Mouse (Mus musculus): ENCODE data around the gene Fam184b. TPM values are rescaled to one million over a fixed set of nuclear protein-coding genes. Genes with fewer than 3 reads are reported as not detected.
A peak's percentile ranks its signal among the peaks of the same experiment; 100 is the strongest.

Gene Fam184b
- polyA plus RNA-seq, 1 experiment from 2014 or later, result 0.18 TPM

DNA sequence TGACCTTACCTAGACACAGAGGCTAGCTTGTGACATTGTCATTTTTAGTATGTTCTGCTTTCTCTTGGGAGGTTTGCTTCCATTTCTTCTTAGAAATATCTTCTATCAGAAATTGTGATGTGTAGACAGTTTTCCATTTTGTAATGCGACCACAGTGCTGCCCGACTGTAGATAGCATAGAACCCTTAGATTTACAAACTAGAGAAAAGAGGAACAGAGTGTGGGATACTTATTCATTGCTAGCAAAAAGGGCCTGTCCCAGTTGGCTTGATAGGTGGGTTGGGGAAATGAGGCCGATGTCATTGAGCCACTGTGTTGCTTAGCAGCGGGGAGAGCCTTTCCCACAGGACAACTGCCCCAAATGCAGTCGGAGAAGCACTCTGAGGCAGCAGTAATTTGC, 141.8 kb downstream of the Fam184b start:
- H3K4me1 ChIP-seq, result peaks cover 25% of the 10 kb centered on the region
- H3K9me3 ChIP-seq (replicated peaks), result no peaks in the 10 kb centered on the region
- H3K4me3 ChIP-seq, result no peak overlapping the region
- H3K9ac ChIP-seq, result no peak overlapping the region
- H3K36me3 ChIP-seq, result peaks cover 69% of the 10 kb centered on the region
- no peak for ATAC-seq
- no peak overlapping the region for H3K4me2 ChIP-seq
- no peaks in the 10 kb centered on the region for H3K27me3 ChIP-seq (replicated peaks)
- WGBS (ENCODE audit: insufficient replicate concordance), result 84% methylated on average over 5 of the region's 5 CpGs
- H3K27ac ChIP-seq, result no peak overlapping the region

DNA sequence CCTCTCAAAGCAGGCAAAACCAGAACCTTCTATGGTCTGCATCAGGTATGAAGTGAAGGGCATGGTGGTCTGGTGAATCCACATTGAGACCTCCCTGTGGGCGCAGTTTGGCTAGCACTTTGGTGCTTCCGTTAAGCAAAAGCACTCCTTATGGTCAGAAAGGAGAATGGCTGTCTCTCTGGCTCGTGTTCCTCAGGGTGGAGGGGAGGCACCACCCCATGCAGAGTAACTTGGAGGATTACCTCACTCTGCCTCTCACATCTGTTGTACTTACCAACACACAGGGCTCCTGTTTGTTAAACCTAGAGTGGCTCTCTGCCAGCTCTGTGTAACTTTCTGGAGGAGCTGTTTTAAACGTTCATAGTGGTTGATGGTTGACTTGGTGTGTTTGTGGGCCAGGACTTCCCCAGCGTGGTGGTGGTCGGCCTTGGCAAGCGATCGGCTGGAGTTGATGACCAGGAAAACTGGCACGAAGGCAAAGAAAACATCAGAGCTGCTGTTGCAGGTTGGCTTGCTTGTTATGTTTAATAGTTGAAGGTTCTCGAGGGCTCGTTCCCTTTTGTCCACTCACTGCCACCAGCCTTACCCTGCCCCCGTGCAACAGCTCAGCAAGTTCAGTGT, 142.4 kb downstream of the Fam184b start:
- Histone ChIP-seq H3K9me3 (replicated peaks) (no peaks in the 10 kb centered on the region), H3K36me3 (peaks cover 63% of the 10 kb centered on the region), H3K4me3 (no peak overlapping the region), H3K4me2 (no peak overlapping the region), H3K27ac (no peak overlapping the region), H3K27me3 (replicated peaks) (no peaks in the 10 kb centered on the region), H3K4me1 (peaks cover 25% of the 10 kb centered on the region), H3K9ac (no peak overlapping the region)
- 78% methylated on average over 12 of the region's 12 CpGs for WGBS (ENCODE audit: insufficient replicate concordance)
- ATAC-seq, result no peak

DNA sequence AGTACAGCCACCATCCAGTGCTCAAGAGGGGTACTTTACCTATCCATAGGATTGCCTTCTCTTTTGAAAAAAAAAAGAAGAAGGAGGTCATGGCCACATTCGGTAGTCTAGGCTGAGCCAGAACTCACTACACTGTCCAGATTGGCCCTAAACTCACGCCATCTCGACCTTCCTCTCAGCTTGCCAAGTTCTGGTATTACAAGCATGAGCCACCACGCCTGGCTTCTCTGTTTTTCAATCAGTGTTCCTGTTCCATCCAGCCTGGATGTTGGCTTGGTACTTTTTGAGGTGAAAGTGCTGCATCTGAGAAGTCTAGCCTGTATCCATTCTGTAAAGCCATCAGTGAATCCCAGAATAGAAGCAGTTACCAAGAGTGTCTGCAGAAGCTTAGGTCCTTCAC, 142.9 kb downstream of the Fam184b start:
- no peak overlapping the region for H3K4me2 ChIP-seq
- H3K4me3 ChIP-seq, result no peak overlapping the region
- peaks cover 58% of the 10 kb centered on the region for H3K36me3 ChIP-seq
- H3K27ac ChIP-seq, result no peak overlapping the region
- no peaks in the 10 kb centered on the region for H3K9me3 ChIP-seq (replicated peaks)
- H3K9ac ChIP-seq, result no peak overlapping the region
- H3K27me3 ChIP-seq (replicated peaks), result peaks cover 4% of the 10 kb centered on the region; the same call in 1 of the 2 replicates
- no peak for ATAC-seq
- WGBS (ENCODE audit: insufficient replicate concordance), result 73% methylated on average over 4 of the region's 4 CpGs
- H3K4me1 ChIP-seq, result peaks cover 25% of the 10 kb centered on the region

DNA sequence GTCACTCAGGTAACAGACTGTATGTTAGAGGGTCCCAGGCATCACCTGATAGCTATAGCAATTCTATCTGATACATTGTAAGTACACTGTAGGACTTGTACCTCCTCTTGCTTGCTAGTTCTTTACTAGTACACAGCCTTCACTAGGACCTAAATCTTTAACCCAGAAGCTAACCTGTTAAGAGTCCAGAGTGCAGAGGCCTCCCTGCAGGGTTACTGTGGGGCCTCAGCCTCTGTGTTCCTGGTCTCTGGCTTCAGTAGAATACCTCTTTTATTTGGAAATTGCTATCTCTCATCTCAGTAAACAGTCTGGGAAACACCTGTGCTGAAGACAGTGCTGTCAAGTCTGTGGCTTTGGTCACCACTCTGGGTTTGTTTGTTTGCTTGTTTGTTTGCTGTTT, 143.4 kb downstream of the Fam184b start:
- ATAC-seq, result no peak
- peaks cover 25% of the 10 kb centered on the region for H3K4me1 ChIP-seq
- H3K27me3 ChIP-seq (replicated peaks), result peaks cover 6% of the 10 kb centered on the region; the same call in 1 of the 2 replicates
- H3K4me3 ChIP-seq, result no peak overlapping the region
- peaks cover 55% of the 10 kb centered on the region for H3K36me3 ChIP-seq
- H3K9me3 ChIP-seq (replicated peaks), result no peaks in the 10 kb centered on the region
- no peak overlapping the region for H3K9ac ChIP-seq
- H3K4me2 ChIP-seq, result no peak overlapping the region
- H3K27ac ChIP-seq, result no peak overlapping the region

DNA sequence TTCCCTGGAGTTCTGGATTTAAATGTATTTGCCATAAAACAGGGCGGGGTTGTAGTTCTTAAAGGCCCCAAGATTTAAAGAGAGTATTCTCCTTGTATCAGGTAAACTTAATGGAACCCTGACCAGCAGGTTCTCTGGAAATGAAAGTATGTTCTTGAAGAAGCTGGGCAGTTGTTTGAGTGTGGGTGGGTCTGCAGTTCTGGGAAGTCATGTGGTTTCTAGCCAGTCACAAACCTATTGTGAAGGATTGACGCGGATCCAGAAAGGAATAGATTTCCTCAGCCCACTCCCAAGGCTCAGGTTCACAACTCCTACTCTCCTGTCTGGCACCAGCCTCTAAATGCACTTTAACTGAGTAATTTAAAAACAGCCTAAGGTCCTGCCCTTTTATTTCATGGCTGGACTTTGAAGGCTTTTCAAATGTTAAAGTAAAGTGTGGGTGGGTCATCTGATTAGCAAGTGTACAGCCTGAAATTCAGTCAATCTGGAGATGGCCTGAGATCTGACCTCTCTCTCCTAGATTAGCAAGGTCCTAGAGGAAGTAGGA, 143.9 kb downstream of the Fam184b start:
- WGBS (ENCODE audit: insufficient replicate concordance), result 81% methylated on average over 3 of the region's 3 CpGs

DNA sequence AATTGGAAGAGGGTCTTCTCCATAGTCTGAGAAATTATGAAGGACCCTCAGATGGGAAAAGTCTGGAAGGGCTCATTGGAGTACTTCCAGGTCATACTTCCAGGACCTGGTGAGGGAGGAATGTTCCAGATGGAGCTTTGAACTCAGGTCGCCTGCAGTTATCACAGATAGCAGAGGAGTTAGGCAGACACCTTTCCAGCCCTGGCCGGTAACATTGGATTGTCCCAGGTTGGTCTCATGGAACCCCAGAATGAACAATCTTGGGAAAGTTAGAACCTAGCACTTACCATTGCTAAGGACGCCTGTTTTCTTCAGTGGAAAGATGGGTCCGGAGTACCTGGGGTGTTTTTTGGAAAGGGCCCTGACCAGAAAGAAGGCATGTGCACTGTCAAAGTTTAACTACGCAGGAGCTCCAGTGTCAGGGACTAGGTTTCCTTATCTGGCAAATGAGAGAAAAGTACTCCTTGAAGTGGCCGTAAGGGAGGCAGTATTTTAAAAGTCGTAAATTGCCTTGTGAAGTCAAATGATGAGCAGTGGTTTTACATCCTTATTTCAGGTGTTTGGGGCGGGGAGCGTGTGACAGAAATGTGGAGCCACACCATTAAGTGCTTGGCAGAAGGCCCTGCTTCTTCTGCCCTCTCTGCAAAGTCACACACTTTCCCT, 145.2 kb downstream of the Fam184b start:
- peak overlapping the region; percentile 71 for H3K4me3 ChIP-seq
- H3K27me3 ChIP-seq (replicated peaks), result peaks cover 10% of the 10 kb centered on the region; the same call in 1 of the 2 replicates
- no peak overlapping the region for H3K27ac ChIP-seq
- peak overlapping the region; percentile 77 for H3K9ac ChIP-seq
- H3K4me2 ChIP-seq, result peak overlapping the region; percentile 95
- H3K36me3 ChIP-seq, result peaks cover 40% of the 10 kb centered on the region
- peaks cover 25% of the 10 kb centered on the region for H3K4me1 ChIP-seq
- H3K9me3 ChIP-seq (replicated peaks), result no peaks in the 10 kb centered on the region
- ATAC-seq, result no peak
- 46% methylated on average over 9 of the region's 9 CpGs for WGBS (ENCODE audit: insufficient replicate concordance)

More for the DNA sequence above, 143.9 kb downstream of the Fam184b start:
- peaks cover 25% of the 10 kb centered on the region for H3K4me1 ChIP-seq
- peaks cover 51% of the 10 kb centered on the region for H3K36me3 ChIP-seq
- H3K4me2 ChIP-seq, result no peak overlapping the region
- H3K4me3 ChIP-seq, result no peak overlapping the region
- H3K9ac ChIP-seq, result no peak overlapping the region
- H3K9me3 ChIP-seq (replicated peaks), result no peaks in the 10 kb centered on the region
- peaks cover 9% of the 10 kb centered on the region; the same call in 1 of the 2 replicates for H3K27me3 ChIP-seq (replicated peaks)
- no peak for ATAC-seq
- H3K27ac ChIP-seq, result no peak overlapping the region

DNA sequence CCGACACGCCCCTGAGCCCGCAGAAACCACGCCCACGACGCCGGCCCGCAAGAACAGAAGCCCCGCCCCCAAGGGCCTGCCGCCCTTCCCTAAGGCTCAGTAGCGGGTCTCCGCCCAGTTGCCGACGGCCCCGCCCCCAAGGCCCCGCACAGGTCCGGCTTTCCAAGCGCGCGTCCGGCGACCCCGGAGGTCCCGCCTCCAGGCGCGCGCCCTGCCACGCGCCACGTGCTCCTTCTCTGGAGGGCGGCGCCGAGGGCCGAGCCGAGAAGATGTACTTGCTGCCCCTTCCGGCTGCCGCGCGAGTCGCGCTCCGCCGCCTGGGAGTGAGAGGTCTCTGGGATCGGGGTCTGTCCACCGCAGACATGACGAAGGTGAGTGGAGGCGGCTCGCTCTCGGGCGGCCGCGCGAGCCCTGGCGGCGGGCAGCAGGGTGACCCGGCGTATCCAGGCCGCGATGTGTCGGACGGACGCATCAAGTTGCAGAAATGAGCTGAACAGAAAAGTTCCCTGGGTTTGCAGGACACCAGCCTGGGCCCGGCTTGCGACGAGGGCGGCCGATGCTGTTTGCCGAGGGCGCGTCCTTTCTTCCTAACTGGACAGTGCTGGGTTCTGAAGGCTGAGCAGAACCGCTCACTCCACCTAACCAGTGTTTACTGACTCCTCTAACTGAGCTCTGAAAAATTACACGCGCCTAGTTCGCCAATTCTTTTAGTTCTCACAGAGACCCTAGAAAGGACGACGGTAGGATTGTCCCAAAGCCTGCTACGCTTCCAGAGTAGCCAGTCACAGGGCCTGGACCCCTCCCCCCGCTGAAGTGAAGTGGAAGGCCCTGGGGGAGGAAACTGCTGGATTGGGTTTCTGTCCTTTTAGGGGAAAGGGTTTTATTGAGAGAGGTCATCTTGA, 146.0 kb downstream of the Fam184b start, which contains the start of gene Lap3:
Gene Lap3 (plus strand): TSS at position 184 of the 902 bp plus-strand sequence.
- Histone ChIP-seq H3K9ac (peak within 1 kb of the TSS; percentile 77), H3K4me1 (peaks cover 25% of the 10 kb centered on the region), H3K27ac (peak within 1 kb of the TSS; percentile 62), H3K9me3 (replicated peaks) (no peaks in the 10 kb centered on the region), H3K4me3 (peak within 1 kb of the TSS; percentile 71), H3K4me2 (peak within 1 kb of the TSS; percentile 95), H3K36me3 (peaks cover 33% of the 10 kb centered on the region), H3K27me3 (replicated peaks) (peaks cover 10% of the 10 kb centered on the region; the same call in 1 of the 2 replicates)
- peak; percentile 95 for ATAC-seq
- WGBS (ENCODE audit: insufficient replicate concordance), result under 1% methylated on average over 78 of the region's 78 CpGs

DNA sequence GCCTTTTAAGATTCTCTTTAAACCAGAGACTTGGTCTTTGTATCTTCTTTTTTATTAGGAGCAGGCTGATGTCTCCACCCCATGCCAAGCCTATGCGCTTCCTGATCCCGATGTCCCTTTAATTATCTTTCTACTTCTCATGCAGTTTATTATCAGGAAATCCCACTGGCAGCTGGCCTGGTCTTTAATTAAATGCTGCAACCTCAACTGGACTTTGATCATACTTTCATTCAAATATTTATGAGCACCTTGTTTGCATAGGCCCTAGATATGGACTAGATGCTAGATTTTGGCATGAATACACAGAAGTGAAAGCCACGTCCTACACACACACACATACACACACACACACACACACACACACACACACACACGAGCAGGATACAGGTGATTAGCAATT, 147.6 kb downstream of the Fam184b start:
- H3K27ac ChIP-seq, result no peak overlapping the region
- H3K9me3 ChIP-seq (replicated peaks), result no peaks in the 10 kb centered on the region
- WGBS (ENCODE audit: insufficient replicate concordance), result 56% methylated on average over 4 of the region's 4 CpGs
- H3K36me3 ChIP-seq, result peaks cover 16% of the 10 kb centered on the region
- H3K4me2 ChIP-seq, result no peak overlapping the region
- H3K4me3 ChIP-seq, result no peak overlapping the region
- peaks cover 18% of the 10 kb centered on the region; the same call in 1 of the 2 replicates for H3K27me3 ChIP-seq (replicated peaks)
- H3K9ac ChIP-seq, result no peak overlapping the region
- no peak for ATAC-seq
- peaks cover 25% of the 10 kb centered on the region for H3K4me1 ChIP-seq

DNA sequence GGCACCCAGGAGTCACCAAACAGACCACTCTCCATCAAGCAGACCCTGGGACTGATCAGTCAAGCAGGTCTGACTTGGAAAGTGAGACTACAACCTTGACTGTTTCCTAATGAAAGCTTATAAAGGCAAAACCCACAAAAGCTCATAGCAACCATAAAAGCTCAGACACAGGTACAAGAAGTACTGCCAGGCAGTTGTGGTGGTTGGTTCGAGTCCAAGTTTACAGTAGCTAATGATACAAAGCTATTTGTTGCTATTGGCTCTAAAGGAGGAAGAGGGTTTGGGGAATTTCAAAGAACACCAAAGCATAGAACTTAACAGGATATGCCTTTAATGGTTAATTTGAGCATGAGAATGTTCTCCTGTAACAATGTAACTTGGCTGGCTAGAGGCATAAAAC, 155.8 kb downstream of the Fam184b start:
- Histone ChIP-seq H3K4me2 (no peak overlapping the region), H3K27ac (no peak overlapping the region), H3K9me3 (replicated peaks) (no peaks in the 10 kb centered on the region), H3K4me1 (no peaks in the 10 kb centered on the region), H3K27me3 (replicated peaks) (peaks cover 11% of the 10 kb centered on the region; the same call in 1 of the 2 replicates), H3K36me3 (no peaks in the 10 kb centered on the region), H3K4me3 (no peak overlapping the region), H3K9ac (no peak overlapping the region)
- 60% methylated on average over 1 of the region's 1 CpGs for WGBS (ENCODE audit: insufficient replicate concordance)
- ATAC-seq, result no peak

DNA sequence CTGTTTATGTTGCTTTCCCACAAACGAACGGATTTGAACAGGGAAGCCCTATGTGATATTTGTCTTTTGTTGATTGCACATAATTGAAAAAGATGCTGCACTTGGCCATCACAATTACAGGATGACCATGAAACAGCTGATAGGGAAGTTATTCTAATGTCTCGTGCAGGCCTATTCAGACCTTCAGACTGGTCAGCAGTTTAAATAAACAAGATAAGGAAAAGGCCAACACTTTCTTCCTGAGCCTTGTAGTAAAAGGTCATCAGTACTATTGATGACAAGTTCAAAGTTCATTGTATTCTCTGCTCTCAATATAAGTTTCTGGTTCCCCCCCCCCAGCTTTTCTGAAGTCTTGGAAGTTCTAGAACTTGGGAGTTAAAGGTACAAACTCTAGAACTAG, 156.8 kb downstream of the Fam184b start:
- Histone ChIP-seq H3K27ac (no peak overlapping the region), H3K4me2 (no peak overlapping the region), H3K4me3 (no peak overlapping the region), H3K27me3 (replicated peaks) (peaks cover 12% of the 10 kb centered on the region), H3K9ac (no peak overlapping the region), H3K9me3 (replicated peaks) (no peaks in the 10 kb centered on the region), H3K36me3 (no peaks in the 10 kb centered on the region), H3K4me1 (no peaks in the 10 kb centered on the region)
- WGBS (ENCODE audit: insufficient replicate concordance), result 61% methylated on average over 3 of the region's 3 CpGs
- ATAC-seq, result no peak

DNA sequence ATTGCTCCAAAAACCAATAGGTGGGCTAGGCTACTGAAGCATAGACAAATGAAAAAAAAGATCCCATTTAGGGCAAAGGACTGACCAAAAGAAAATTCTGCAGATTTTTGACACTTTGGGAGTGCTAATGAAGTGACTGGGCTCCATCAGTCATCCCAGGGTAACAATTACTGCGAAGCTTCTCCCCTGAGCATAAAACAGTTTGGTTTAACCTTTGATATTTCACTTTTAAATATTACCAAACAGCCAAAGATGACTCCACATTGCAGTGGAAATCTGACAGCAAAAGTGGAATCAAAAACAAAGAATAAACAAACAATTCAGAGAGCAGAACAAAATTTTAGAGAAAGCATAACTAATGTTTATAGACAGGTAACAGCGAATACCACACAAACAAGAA, 158.3 kb downstream of the Fam184b start:
- H3K4me1 ChIP-seq, result no peaks in the 10 kb centered on the region
- 60% methylated on average over 2 of the region's 2 CpGs for WGBS (ENCODE audit: insufficient replicate concordance)
- H3K9me3 ChIP-seq (replicated peaks), result no peaks in the 10 kb centered on the region
- no peak overlapping the region for H3K4me3 ChIP-seq
- H3K36me3 ChIP-seq, result no peaks in the 10 kb centered on the region
- H3K4me2 ChIP-seq, result no peak overlapping the region
- H3K27me3 ChIP-seq (replicated peaks), result peaks cover 9% of the 10 kb centered on the region
- no peak overlapping the region for H3K27ac ChIP-seq
- no peak for ATAC-seq
- H3K9ac ChIP-seq, result no peak overlapping the region

All from liver, embryonic 12.5 days (tissue).